Mouse (Mus musculus): ENCODE measurements around the gene Axin2.

DNA sequence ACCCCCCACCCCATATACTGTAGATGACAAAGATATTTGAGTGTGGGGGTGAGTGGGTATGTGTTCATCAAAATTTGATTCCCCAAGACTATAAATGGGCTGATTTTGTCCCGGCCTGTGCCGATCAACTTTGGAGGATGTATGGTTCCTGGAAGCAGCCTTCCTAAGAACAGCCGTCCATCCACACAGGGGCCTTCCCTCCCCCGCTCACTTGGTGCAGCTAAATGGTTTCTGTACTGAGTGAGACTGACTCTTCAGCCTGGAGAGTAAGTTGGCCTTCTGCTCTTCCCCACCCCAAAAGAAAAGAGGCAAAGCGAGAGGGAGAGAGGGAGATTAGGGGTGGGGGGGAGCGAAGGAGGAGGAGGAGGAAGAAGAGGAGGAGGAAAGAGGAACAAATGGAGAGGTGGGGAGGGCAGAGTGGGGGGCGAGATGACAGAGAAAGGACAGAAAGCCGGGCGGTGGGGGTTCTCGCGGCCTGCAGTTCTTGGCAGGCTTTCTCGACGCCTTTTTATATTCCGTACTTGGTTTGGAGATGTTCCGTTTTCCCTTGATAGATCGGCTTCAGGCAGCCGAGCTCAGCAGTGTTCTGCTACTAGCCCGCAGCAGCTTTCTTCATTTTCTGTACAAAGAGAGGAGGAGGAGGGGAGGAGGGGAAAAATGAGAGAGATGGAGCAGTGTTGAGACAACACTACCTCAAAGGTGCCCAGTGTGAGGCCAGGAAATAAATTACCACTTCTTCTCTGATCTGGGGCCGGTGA is 20.7 kb downstream of the Axin2 start:
- TF ChIP-seq CTCF (IDR thresholded peaks at IDR 0.05; ENCODE audit: low read depth, low read length) (no peak), POLR2A (IDR thresholded peaks at IDR 0.05; ENCODE audit: borderline replicate concordance, low read depth, low read length) (no peak)
